Mouse (Mus musculus): Measurements from ENCODE around the gene Gba2.
A peak's percentile ranks its signal among the peaks of the same experiment; 100 is the strongest.
"Not testable (repeated sequence)": the region's sequence is repeated elsewhere in the genome, so short reads cannot be mapped to it uniquely, and the experiment has no call there.

Gene Gba2

GRCm38 (mm10) chr4:43551854-43552253, 26.8 kb downstream of the Gba2 start:
- not testable (repeated sequence) for DNase-seq

GRCm38 (mm10) chr4:43549055-43549454, 29.6 kb downstream of the Gba2 start:
- no peak for DNase-seq

GRCm38 (mm10) chr4:43547160-43547559, 31.5 kb downstream of the Gba2 start:
- no peak for DNase-seq

- peak; percentile 61 for DNase-seq
Measured at GRCm38 (mm10) chr4:43546375-43547047, 32.2 kb downstream of the Gba2 start.

- no peak for DNase-seq
Measured at GRCm38 (mm10) chr4:43542044-43542443, 36.6 kb downstream of the Gba2 start.

GRCm38 (mm10) chr4:43536031-43536430, 42.6 kb downstream of the Gba2 start:
- DNase-seq, result no peak

GRCm38 (mm10) chr4:43535628-43536027, 43.0 kb downstream of the Gba2 start:
- no peak for DNase-seq

GRCm38 (mm10) chr4:43533270-43533669, 45.4 kb downstream of the Gba2 start:
- DNase-seq, result peak; percentile 49

GRCm38 (mm10) chr4:43530581-43530980, 48.1 kb downstream of the Gba2 start:
- DNase-seq, result peak; percentile 86

- peak; percentile 32 for DNase-seq
Measured at GRCm38 (mm10) chr4:43530081-43530501, 48.6 kb downstream of the Gba2 start.

- no peak for DNase-seq
Measured at GRCm38 (mm10) chr4:43528487-43528886, 50.2 kb downstream of the Gba2 start.

GRCm38 (mm10) chr4:43527880-43528279, 50.8 kb downstream of the Gba2 start:
- DNase-seq, result no peak

- DNase-seq, result peak; percentile 93
Measured at GRCm38 (mm10) chr4:43519956-43520355, 58.7 kb downstream of the Gba2 start.

- DNase-seq, result peak; percentile 38
Measured at GRCm38 (mm10) chr4:43519551-43519950, 59.1 kb downstream of the Gba2 start.
